Mouse (Mus musculus) spleen, adult 12 weeks (tissue): ENCODE measurements at regions not wholly inside any gene's neighbourhood (a gene's known extent, or its start where the extent isn't known, plus 50 kb on each side); places are given as distances from the start of the nearest gene placed in this dataset.

Experiments used
- DNase-seq: peaks from one replicate; pipeline ENCODE4 v3.0.0; 2022; ENCODE audit warnings: low spot score

GRCm38 (mm10) chr12:54453343-54453742 lies 203.0 kb downstream of the Sptssa start:
- no peak for DNase-seq

DNA sequence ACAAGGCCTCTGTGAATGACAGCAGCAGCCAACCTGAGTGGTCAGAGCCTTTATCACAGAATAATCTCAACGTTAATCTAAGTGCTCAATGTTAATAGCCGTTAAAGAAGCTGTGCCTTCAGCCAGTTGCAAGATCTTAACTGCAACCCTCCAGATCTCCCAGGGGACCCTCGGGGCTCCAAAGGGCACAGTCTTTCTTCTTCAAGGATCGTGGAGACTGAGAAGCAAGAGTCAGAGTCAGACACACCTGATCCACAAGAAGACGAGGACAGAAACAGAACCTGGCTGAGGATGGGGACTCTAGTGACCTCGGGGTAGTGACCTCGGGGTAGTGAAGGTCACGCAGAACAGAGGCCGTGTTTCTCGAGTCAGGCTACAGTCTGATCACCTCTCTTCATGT lies 206.0 kb downstream of the Sptssa start:
- DNase-seq = no peak

DNA sequence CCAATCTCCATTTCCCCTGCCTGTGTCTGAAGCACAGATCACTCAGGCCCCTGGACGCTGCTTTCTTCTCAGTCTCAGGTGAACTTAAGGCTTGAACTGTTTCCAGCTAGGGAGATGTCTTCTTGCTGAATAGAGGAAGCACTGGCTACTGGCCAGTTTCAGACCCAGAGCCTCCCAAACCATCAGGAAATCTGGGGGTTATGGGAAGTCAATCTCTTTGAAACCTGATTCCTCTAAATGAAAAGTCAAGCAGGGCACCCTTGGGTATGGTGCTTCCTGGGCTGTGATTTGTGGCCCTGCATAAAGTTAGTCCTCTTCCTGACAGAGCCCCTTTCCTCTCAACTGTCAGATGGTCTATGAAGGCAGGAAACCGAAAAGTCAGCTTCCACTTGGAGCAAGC lies 208.2 kb downstream of the Sptssa start:
- DNase-seq = no peak

DNA sequence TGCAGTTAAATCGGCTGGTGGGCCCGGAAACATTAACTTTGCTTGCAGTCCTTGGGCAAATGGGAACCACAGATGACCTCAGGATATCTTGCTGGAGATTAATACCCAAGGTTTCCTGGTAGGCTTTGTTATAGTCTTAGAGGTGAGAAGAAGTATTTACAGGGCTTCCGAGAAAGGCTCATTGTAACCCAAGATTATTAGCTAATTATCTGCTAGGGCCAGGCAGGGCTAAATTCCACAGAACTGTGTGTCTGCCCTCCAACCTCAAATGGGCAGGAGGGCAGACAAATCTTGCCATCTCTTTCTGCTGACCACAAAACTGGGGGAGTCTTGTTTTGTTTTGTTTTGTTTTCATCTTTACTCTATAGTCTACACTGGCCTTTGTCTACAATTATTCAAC lies 209.0 kb downstream of the Sptssa start:
- no peak for DNase-seq

- DNase-seq = no peak
These were observed 210.0 kb downstream of the Sptssa start for GRCm38 (mm10) chr12:54446356-54446755.

DNA sequence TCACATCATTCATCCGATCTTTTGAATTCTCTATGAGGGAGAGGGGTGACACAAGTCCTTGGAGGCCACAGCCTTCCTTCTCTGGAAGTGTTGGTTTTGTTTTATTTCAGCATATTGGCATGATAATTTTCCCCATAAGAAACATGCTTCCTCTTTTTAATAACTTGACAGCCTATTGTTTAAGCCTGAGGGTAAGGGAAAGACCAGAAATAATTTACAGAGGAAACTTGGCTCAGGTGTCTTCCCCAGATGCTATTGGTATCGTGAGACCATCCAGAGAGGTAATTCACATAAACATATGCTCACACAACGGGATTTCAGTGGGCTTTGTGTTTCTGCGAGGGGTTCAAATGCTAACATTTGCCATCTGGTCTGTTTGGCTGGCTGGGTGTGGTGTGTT lies 212.0 kb downstream of the Sptssa start:
- DNase-seq = no peak

GRCm38 (mm10) chr12:54443285-54443684 lies 213.1 kb downstream of the Sptssa start:
- no peak for DNase-seq

DNA sequence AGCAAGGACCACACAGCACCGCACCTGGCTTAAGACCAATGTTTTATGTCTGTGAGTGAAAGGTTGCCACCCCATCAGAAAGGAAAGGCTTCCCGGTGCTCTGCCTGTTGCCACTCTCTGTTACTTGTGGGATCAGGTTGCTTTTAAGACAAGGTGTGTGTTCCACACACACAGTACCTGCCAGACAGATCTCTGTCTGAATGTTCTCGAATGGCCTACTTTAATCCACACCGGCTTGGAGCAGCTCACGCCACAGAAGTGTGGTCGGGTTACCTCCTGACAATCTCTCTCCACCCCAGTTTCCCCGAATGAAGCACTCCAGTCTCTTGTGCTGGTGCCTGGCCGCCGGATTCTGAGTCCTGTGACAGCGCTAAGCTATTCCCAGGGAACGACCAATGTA lies 214.0 kb downstream of the Sptssa start:
- no peak for DNase-seq

- no peak for DNase-seq
These were observed 215.4 kb downstream of the Sptssa start for GRCm38 (mm10) chr12:54440851-54441593.

DNA sequence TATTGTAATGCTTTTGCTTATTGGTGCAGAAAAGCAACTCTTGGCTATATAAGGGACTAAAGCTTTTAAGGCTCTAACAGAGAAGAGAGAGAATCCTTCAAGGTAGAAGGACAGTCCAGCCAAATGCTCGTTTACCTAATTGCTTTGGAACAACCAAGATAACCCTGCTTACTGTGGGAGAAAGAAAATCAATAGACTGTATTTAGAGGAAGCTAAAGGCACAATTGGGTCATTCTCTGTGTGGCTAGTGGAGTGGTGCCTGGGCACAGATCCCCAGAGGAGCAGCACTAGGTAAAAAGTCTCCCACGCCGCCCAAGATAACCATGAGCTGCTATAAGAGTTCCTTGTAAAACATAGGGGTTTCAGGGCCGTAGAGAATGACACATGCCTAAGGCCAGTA lies 217.6 kb downstream of the Sptssa start:
- no peak for DNase-seq

GRCm38 (mm10) chr12:54425236-54425635 lies 221.6 kb upstream of the Egln3 start:
- DNase-seq = no peak

DNA sequence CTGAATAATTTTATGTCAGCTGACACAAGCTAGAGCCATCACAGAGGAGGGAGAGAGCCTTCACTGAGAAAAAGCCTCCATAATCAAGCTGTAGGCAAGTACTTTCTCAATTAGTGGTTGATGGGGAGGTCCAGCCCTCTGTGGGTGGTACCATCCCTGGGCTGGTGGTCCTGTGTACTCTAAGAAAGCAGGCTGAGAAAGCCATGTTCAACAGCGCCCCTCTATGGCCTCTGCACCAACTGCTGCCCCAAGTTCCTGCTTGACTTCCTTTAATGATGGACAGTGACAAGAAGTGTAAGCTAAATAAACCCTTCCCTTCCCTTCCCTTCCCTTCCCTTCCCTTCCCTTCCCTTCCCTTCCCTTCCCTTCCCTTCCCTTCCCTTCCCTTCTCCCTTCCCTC lies 211.2 kb upstream of the Egln3 start:
- DNase-seq = no peak

DNA sequence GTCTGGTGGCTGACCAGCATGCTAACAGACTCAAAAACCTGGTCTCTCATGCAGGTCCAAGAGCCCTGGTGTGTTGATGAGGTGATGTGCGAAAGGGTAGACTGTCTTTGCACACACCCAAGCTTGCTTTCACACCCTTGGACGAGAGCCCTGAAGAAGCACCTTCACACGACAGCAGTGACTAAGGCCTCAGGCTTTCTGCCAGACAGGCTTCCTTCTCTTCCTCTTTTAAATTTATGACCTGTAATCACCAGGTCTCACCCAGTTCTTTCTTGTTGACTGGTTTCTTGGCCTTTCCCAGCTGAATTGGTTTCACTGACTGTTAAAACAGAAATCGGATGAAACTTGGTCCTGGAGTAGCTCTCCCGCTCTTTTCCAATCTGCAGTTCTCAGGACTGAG lies 210.5 kb upstream of the Egln3 start:
- no peak for DNase-seq

DNA sequence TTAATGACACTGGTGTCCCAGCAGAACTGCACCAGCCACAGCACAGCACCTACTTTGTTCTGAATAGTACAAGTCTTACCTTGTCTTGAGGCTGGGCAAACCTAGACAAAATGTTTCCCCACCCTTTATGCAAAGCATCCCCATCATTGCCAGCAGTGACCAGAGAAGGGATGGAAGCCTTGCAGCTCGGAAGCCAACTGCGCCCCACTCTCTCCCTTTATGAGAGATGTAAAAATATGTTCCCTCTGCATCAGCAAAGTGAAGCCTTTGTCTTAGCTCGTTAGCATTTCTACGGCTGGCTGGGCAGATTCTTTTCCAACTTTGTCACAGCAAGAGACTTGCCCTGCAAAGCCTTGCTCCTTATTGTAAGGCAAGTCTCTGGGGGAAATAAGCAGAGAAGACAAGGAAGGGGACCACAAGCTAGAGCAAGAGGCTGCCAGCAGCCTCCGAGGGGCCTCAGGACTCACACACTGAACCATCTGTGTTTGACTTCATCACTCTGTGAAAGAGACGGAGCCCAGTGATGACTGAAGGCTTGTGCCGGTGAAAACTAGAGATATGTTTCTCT lies 206.5 kb upstream of the Egln3 start:
- DNase-seq = no peak

DNA sequence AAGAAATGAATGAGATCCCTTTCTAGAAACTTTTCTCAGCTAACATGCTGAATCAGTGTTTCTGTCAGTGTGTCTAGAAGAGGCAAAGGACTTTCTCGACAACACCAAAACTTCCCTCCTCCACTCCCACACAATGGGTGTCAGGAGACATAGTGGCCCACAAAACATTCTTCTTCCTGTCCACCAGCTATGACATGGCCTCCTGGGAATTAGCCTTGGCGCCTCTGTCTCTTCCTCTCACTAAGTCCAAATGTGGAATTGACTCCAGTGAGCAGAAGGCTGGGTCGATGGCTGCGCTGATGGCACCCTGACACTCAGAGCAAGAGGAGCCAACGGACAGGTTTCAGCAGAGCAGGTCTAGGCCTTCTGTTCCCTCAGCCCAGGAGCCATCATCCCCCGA lies 205.2 kb upstream of the Egln3 start:
- DNase-seq = no peak

GRCm38 (mm10) chr12:54407301-54407896 lies 203.7 kb upstream of the Egln3 start:
- DNase-seq = no peak

- DNase-seq = no peak
These were observed 201.4 kb upstream of the Egln3 start for GRCm38 (mm10) chr12:54405066-54405465.

DNA sequence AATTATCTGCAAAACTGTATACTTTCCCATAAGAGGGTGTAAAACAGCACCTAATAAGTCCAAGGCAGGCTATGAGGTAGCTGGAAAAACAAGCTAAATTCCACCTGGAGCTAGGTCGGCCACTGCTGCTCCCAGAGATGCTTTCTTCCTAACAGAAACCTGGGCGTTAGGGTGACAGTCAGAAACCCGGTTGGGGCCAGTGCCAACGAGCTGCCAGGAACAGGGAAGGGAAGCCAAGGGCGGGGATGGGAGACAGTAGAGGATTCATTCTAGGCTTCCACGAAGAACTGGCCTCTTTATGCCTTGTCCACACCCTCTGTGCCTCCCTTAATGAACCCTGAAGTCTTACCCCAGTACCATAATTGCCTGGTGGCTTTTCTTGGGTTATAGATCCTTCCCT lies 198.9 kb upstream of the Egln3 start:
- no peak for DNase-seq

DNA sequence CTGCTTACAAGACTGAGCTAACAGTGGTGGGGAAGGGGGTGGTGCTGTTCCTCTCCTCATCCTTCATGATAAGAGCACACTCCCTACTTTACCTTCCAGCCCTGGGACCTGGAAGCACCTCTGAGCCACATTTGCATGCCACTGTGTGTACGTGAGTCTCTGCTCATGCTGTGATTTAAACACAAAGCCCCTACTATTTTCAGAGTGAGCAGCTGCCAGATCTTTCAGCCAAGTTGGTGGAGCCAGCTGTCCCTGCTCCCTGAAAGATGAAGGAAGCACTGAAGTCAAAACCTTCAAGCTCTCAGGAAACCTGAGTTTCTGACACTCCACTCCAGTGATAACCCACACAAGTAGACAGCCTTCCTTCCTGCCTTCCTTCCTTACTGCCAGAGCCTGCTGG lies 198.0 kb upstream of the Egln3 start:
- no peak for DNase-seq

GRCm38 (mm10) chr12:54400084-54400483 lies 196.4 kb upstream of the Egln3 start:
- no peak for DNase-seq

DNA sequence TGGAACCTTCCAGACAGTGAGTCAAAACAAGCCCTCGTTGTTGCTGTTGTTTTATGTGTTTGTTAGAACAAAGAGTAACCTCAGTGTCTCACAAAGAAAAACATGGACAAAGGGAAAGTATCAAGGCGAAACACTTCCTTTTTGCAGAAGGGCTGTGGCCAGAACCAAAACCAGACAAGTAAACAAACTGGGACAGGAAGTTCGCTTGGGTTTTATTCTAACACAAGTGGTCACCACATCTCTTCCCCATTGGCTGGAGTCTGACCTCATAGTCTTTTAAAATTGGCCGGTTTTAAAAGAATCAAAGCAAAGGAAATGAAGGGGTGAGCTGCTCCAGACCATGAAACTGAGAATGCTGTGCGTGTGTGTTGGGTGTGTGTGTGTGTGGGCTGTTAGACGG lies 194.4 kb upstream of the Egln3 start:
- no peak for DNase-seq

- DNase-seq = no peak
These were observed 193.3 kb upstream of the Egln3 start for GRCm38 (mm10) chr12:54396952-54397351.

DNA sequence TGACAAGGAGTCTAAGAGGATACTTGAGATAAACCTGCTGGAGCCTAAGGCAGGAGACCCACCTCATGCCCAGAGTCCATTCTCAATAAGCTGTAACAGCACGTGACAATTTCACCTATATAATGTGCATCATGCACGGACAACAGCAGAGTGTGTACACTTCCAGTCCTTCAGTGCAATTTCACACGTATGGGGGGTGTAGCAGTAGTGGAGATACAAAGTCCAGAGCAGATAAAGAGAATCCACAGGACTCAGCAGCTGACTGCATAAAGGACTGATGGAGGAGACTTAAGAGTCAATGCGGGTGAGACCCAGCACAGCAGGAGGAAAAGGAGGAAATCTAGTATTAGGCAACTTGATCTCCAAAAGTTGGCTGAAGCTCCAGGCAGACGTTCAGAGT lies 192.7 kb upstream of the Egln3 start:
- DNase-seq = no peak

- DNase-seq = no peak
These were observed 181.7 kb upstream of the Egln3 start for GRCm38 (mm10) chr12:54385401-54385800.
